Mouse (Mus musculus) intestine, postnatal 0 days (tissue): ENCODE measurements at regions not wholly inside any gene's neighbourhood (a gene's known extent, or its start where the extent isn't known, plus 50 kb on each side); places are given as distances from the start of the nearest gene placed in this dataset.

Source experiments
- ATAC-seq: fragments of 200-750 bp; cut with Nextera tagmentation; 2 replicates; pipeline ENCODE4 v1.8.0; 2017; ENCODE audit warnings: mild to moderate bottlenecking, moderate TSS enrichment, moderate library complexity
- H3K27ac ChIP-seq: fragments of 300-500 bp; sonication (generic); 2 replicates; pipeline ENCODE4 v1.5.1; 2014; ENCODE audit warnings: mild to moderate bottlenecking, low read depth, low read length, moderate library complexity
- H3K27me3 ChIP-seq: fragments of 300-500 bp; sonication (generic); replicated peaks from 2 replicates; pipeline ENCODE4 v1.6.1; 2014; ENCODE audit warnings: low read length, mixed read lengths; ENCODE audit not compliant: control insufficient read depth, insufficient read depth
- H3K36me3 ChIP-seq: fragments of 300-500 bp; sonication (generic); 2 replicates; pipeline ENCODE4 v1.6.1; 2014; ENCODE audit warnings: mild to moderate bottlenecking, moderate library complexity; ENCODE audit not compliant: control insufficient read depth, insufficient read depth
- H3K4me1 ChIP-seq: fragments of 300-500 bp; sonication (generic); replicated peaks from 2 replicates; pipeline ENCODE4 v1.6.1; 2014; ENCODE audit warnings: antibody characterized with exemption, low read length, mixed read lengths; ENCODE audit not compliant: control insufficient read depth, insufficient read depth
- H3K4me2 ChIP-seq: fragments of 300-500 bp; sonication (generic); replicated peaks from 2 replicates; pipeline ENCODE4 v1.6.1; 2014; ENCODE audit warnings: low read depth, mild to moderate bottlenecking, moderate library complexity
- H3K4me3 ChIP-seq: fragments of 300-500 bp; sonication (generic); 2 replicates; pipeline ENCODE4 v1.5.1; 2014; ENCODE audit warnings: low read depth, low read length
- H3K9ac ChIP-seq: fragments of 300-500 bp; sonication (generic); 2 replicates; pipeline ENCODE4 v1.6.1; 2014; ENCODE audit warnings: mild to moderate bottlenecking, low read depth, low read length
- H3K9me3 ChIP-seq: fragments of 300-500 bp; sonication (generic); 2 replicates; pipeline ENCODE4 v1.6.1; 2016; ENCODE audit warnings: mixed run types; ENCODE audit not compliant: control insufficient read depth
- CTCF ChIP-seq: sonication (generic); IDR thresholded peaks from 2 replicates; pipeline ENCODE4 v1.5.1; 2016; ENCODE audit warnings: low read depth, mild to moderate bottlenecking, control low read depth, antibody characterized with exemption, moderate library complexity
- WGBS: fragments of 180-500 bp; shearing (Covaris S2); extraction: QIAGEN DNeasy Blood & Tissue Kit; methylation state at CpG from one replicate; pipeline ENCODE4 v1.1.7; 2014; 5-methylcytosine and 5-hydroxymethylcytosine counted together

DNA sequence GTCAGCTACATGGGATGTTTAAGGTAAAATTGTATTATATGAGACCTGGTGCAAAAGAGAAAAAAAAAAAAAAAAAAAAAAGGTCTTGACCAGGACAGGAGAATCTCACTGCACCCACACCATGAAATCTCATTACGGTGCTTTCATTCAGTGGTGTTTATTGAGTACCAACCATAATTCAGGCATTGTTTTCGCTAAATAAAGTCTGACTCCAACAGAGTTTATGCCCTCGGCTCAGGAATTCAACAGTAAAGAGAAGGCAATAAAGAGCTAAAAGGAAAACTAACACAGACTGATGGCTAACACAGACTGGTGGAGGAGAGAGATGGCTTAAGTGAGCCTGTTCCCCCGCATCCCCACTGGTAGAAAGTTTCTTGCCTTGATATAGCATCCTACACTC lies 112.0 kb downstream of the Adamts15 start:
- ATAC-seq = no peak
- WGBS = 63% methylated on average over 4 of the region's 4 CpGs

DNA sequence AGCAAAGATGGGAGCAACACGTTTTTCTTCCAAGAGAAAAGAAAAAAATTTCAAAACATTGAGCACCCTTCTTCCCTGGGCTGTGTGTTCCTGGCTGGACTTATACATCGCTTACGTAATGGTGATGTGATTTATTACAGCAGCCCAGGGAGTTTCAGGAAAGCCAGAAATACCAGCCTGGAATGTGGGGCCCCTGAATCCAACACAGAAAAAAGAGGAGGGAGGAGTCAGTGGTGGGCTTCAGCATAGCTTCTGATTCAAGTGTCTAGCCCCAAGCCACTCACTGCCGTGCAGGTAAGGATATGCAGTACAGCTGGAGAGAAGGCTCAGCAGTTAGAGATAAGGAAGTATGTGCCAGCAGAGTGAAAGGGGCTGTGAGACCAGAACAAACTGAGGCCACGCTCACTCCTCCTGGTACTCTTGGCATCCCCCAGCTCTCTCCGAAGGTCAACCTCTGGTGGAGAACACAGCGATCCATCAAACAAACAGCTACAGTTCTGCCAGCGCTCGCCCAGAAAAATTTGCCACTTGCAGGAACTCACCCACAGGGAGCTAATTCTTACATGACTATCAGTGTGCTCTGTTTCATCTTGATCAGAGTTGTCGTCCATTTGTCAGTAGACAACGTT lies 113.3 kb downstream of the Adamts15 start:
- H3K27ac ChIP-seq = no peak overlapping the region

More for the DNA sequence above, 112.0 kb downstream of the Adamts15 start:
- Histone ChIP-seq H3K9me3 (no peaks in the 10 kb centered on the region), H3K27me3 (no peaks in the 10 kb centered on the region), H3K27ac (no peak overlapping the region), H3K36me3 (no peaks in the 10 kb centered on the region), H3K4me1 (no peaks in the 10 kb centered on the region), H3K9ac (no peak overlapping the region), H3K4me3 (no peak overlapping the region), H3K4me2 (no peak overlapping the region)
- no peak for TF ChIP-seq CTCF

DNA sequence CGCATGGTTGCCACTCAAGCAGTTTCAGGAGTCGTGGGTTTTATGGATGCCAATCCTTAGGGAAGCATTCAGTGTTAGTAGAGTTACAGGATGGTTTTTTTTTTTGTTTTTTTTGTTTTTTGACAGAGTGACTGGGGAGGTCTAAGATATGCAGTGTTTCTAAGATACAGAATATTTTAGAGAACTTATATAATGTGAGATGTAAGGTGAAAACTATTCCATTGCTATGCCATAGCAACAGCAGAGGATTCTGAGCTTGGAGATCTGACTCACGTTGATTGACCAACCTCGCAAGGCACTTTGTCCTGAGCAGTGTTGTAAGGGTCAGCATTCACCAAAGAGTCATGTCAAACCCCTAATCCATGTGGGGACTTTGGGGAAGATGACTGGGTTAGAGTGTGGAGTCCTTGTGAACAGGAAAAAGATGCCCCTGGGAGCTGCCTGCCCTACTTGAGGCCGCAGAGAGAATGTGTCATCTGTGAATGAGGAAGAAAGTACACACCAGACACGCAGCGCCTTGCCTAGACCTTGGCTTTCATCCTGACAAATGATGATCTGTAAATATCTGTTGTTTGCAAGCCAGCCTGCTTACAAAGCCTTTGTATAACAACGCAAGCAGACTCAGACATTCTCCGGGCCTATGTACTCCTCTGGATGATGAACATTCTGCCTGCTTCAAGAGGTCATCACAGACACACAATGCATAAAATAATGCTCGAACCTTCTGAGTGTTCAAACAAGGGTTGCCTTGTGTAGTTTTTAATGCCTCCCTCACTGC lies 118.3 kb downstream of the Adamts15 start:
- H3K4me2 ChIP-seq = no peak overlapping the region
- TF ChIP-seq CTCF = no peak
- H3K4me3 ChIP-seq = no peak overlapping the region
- H3K27ac ChIP-seq = no peak overlapping the region
- no peaks in the 10 kb centered on the region for H3K36me3 ChIP-seq
- H3K9ac ChIP-seq = no peak overlapping the region
- H3K27me3 ChIP-seq = no peaks in the 10 kb centered on the region
- no peak for ATAC-seq
- H3K9me3 ChIP-seq = no peaks in the 10 kb centered on the region
- WGBS = 68% methylated on average over 10 of the region's 10 CpGs
- no peaks in the 10 kb centered on the region for H3K4me1 ChIP-seq

More for the DNA sequence above, 113.3 kb downstream of the Adamts15 start:
- TF ChIP-seq CTCF = no peak
- Histone ChIP-seq H3K27me3 (no peaks in the 10 kb centered on the region), H3K9ac (no peak overlapping the region), H3K4me3 (no peak overlapping the region), H3K4me1 (no peaks in the 10 kb centered on the region), H3K4me2 (no peak overlapping the region), H3K36me3 (no peaks in the 10 kb centered on the region), H3K9me3 (no peaks in the 10 kb centered on the region)
- ATAC-seq = 0 out of 2 replicates have a peak, but pooled peaks have one; percentile 56
- WGBS = 34% methylated on average over 11 of the region's 11 CpGs

DNA sequence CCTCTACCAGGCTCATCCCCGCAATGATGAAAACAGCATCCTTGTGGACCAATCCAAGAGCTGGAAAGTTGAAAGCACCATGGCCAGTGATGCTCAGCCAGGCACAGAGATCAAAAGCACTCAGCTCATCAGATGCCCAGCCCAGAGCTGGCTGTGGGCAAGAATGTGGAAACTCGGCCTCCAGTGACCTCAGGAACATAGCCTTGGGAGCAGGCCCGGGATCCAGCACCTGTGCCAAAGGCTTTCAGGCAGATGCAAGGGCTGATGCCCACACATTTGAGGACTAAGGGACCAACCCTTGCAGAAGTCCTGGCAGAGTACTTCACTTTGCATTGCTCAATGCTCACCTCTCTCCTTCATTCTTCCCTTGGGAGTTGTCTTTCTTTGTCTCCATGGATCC lies 119.4 kb downstream of the Adamts15 start:
- H3K4me3 ChIP-seq = no peak overlapping the region
- H3K27me3 ChIP-seq = no peaks in the 10 kb centered on the region
- no peaks in the 10 kb centered on the region for H3K36me3 ChIP-seq
- no peaks in the 10 kb centered on the region for H3K9me3 ChIP-seq
- no peaks in the 10 kb centered on the region for H3K4me1 ChIP-seq
- no peak overlapping the region for H3K9ac ChIP-seq
- no peak for TF ChIP-seq CTCF
- WGBS = 86% methylated on average over 3 of the region's 3 CpGs
- H3K27ac ChIP-seq = no peak overlapping the region
- H3K4me2 ChIP-seq = no peak overlapping the region
- ATAC-seq = no peak

DNA sequence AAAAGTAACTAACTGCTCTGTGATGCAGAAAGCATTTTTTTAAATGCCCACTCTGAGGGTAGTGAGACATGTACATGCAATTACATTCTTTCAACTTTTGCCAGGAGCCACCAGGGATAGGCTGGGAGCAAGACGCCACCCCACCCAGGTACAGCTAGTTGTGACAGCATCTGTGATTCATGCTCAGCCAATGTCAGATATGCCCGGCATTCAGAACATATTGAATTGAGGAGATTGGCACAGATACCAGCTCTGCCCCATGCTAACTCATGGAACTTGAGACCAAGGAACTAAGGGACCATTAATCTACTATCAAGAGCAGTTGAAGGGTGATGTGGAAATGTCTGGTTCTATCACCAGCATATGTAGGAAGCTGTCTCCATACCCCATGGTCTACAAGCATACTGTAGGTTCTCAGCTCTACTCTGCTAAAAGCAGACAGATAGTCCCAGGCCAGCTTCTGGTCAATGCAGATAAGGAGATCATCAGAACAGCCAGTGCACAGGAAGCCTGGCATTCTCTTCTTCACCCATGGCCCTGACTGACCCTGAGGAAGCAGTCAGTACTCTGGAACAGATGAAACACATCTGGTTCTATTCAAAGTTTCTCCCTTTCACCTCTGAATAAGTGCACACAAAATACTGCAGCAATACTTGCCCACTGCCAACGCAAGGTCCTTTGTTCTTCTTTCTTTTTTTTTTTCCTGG lies 127.4 kb downstream of the Adamts15 start:
- Histone ChIP-seq H3K36me3 (no peaks in the 10 kb centered on the region), H3K9ac (no peak overlapping the region), H3K4me3 (no peak overlapping the region), H3K9me3 (no peaks in the 10 kb centered on the region), H3K27ac (no peak overlapping the region), H3K4me2 (no peak overlapping the region), H3K27me3 (no peaks in the 10 kb centered on the region), H3K4me1 (no peaks in the 10 kb centered on the region)
- TF ChIP-seq CTCF = no peak
- 91% methylated on average over 3 of the region's 3 CpGs for WGBS
- ATAC-seq = no peak

DNA sequence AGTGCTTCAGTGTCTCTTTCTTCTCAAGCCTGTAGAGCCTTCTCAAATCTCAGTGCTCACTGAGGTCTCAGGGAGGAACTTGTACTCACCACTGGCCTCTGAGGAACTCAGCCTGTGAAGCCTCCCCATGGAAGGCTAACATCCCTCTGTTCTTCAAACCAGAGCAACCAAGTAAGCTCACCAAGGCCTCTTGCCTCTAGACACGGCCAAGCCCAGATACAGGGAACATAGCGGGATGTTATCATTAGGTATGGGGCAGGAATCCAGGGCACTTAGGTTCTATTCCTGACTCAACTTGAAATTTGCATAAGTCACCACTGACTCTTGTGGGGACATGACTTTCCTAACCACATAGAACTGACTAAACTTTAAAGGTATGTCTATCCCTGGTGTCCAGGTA lies 141.0 kb downstream of the Adamts15 start:
- no peak for TF ChIP-seq CTCF
- H3K4me3 ChIP-seq = no peak overlapping the region
- no peak for ATAC-seq
- no peak overlapping the region for H3K9ac ChIP-seq
- H3K4me1 ChIP-seq = no peaks in the 10 kb centered on the region
- H3K27ac ChIP-seq = no peak overlapping the region
- H3K9me3 ChIP-seq = no peaks in the 10 kb centered on the region
- H3K4me2 ChIP-seq = no peak overlapping the region
- H3K27me3 ChIP-seq = no peaks in the 10 kb centered on the region
- H3K36me3 ChIP-seq = no peaks in the 10 kb centered on the region
- 85% methylated on average over 2 of the region's 2 CpGs for WGBS
